Mouse (Mus musculus): ENCODE measurements at regions not wholly inside any gene's neighbourhood (a gene's known extent, or its start where the extent isn't known, plus 50 kb on each side); places are given as distances from the start of the nearest gene placed in this dataset.

GRCm38 (mm10) chr16:77422385-77423363 is 179.2 kb downstream of the Gm11146 start:
- no peak overlapping the region for H3K9ac ChIP-seq (replicated peaks; ENCODE audit: low read length)
- ATAC-seq (ENCODE audit: low FRiP score, low TSS enrichment), result no peak
- no peak overlapping the region for H3K4me2 ChIP-seq (replicated peaks; ENCODE audit: low read depth, low read length)
- 77% methylated on average over 12 of the region's 12 CpGs for WGBS
- H3K4me3 ChIP-seq (ENCODE audit: low read length), result no peak overlapping the region
- no peaks in the 10 kb centered on the region for H3K9me3 ChIP-seq (ENCODE audit: low read length)
- no peaks in the 10 kb centered on the region for H3K36me3 ChIP-seq (ENCODE audit: insufficient read depth, low read length)
- peaks cover 21% of the 10 kb centered on the region for H3K4me1 ChIP-seq (ENCODE audit: insufficient read depth, low read length)
- H3K27ac ChIP-seq (ENCODE audit: low read length), result no peak overlapping the region
- H3K27me3 ChIP-seq (ENCODE audit: insufficient read depth, low read length), result no peaks in the 10 kb centered on the region

- Histone ChIP-seq H3K27me3 (ENCODE audit: insufficient read depth, low read length) (no peaks in the 10 kb centered on the region), H3K27ac (ENCODE audit: low read length) (peak overlapping the region; percentile 53), H3K4me3 (ENCODE audit: low read length) (peak overlapping the region; percentile 36), H3K36me3 (ENCODE audit: insufficient read depth, low read length) (no peaks in the 10 kb centered on the region), H3K4me1 (ENCODE audit: insufficient read depth, low read length) (peaks cover 22% of the 10 kb centered on the region), H3K4me2 (replicated peaks; ENCODE audit: low read depth, low read length) (peak overlapping the region; percentile 54), H3K9ac (replicated peaks; ENCODE audit: low read length) (peak overlapping the region; percentile 44; the same call in 1 of the 2 replicates), H3K9me3 (ENCODE audit: low read length) (no peaks in the 10 kb centered on the region)
- ATAC-seq (ENCODE audit: low FRiP score, low TSS enrichment), result peak; percentile 97
- 10% methylated on average over 10 of the region's 10 CpGs for WGBS
Measured at GRCm38 (mm10) chr16:77421591-77422024, 180.3 kb downstream of the Gm11146 start.

- Histone ChIP-seq H3K9ac (replicated peaks; ENCODE audit: low read length) (no peak overlapping the region), H3K9me3 (ENCODE audit: low read length) (no peaks in the 10 kb centered on the region), H3K36me3 (ENCODE audit: insufficient read depth, low read length) (no peaks in the 10 kb centered on the region), H3K4me3 (ENCODE audit: low read length) (no peak overlapping the region), H3K27me3 (ENCODE audit: insufficient read depth, low read length) (no peaks in the 10 kb centered on the region), H3K27ac (ENCODE audit: low read length) (peak overlapping the region; percentile 53), H3K4me1 (ENCODE audit: insufficient read depth, low read length) (peaks cover 22% of the 10 kb centered on the region), H3K4me2 (replicated peaks; ENCODE audit: low read depth, low read length) (peak overlapping the region; percentile 54)
- 32% methylated on average over 6 of the region's 6 CpGs for WGBS
- ATAC-seq (ENCODE audit: low FRiP score, low TSS enrichment), result no peak
Measured at GRCm38 (mm10) chr16:77421001-77421400, 180.9 kb downstream of the Gm11146 start.

GRCm38 (mm10) chr16:77420136-77420860 is 181.6 kb downstream of the Gm11146 start:
- H3K4me1 ChIP-seq (ENCODE audit: insufficient read depth, low read length), result peaks cover 22% of the 10 kb centered on the region
- no peaks in the 10 kb centered on the region for H3K9me3 ChIP-seq (ENCODE audit: low read length)
- no peak overlapping the region for H3K4me2 ChIP-seq (replicated peaks; ENCODE audit: low read depth, low read length)
- no peak overlapping the region for H3K27ac ChIP-seq (ENCODE audit: low read length)
- H3K36me3 ChIP-seq (ENCODE audit: insufficient read depth, low read length), result no peaks in the 10 kb centered on the region
- H3K4me3 ChIP-seq (ENCODE audit: low read length), result no peak overlapping the region
- no peaks in the 10 kb centered on the region for H3K27me3 ChIP-seq (ENCODE audit: insufficient read depth, low read length)
- H3K9ac ChIP-seq (replicated peaks; ENCODE audit: low read length), result no peak overlapping the region
- ATAC-seq (ENCODE audit: low FRiP score, low TSS enrichment), result no peak
- WGBS, result 63% methylated on average over 8 of the region's 8 CpGs

- Histone ChIP-seq H3K4me2 (replicated peaks; ENCODE audit: low read depth, low read length) (no peak overlapping the region), H3K27me3 (ENCODE audit: insufficient read depth, low read length) (no peaks in the 10 kb centered on the region), H3K36me3 (ENCODE audit: insufficient read depth, low read length) (no peaks in the 10 kb centered on the region), H3K9ac (replicated peaks; ENCODE audit: low read length) (no peak overlapping the region), H3K27ac (ENCODE audit: low read length) (no peak overlapping the region), H3K4me3 (ENCODE audit: low read length) (no peak overlapping the region), H3K9me3 (ENCODE audit: low read length) (no peaks in the 10 kb centered on the region), H3K4me1 (ENCODE audit: insufficient read depth, low read length) (peaks cover 22% of the 10 kb centered on the region)
- no peak for ATAC-seq (ENCODE audit: low FRiP score, low TSS enrichment)
- WGBS, result 59% methylated on average over 4 of the region's 4 CpGs
Measured at GRCm38 (mm10) chr16:77419116-77419735, 182.7 kb downstream of the Gm11146 start.

- no peaks in the 10 kb centered on the region for H3K9me3 ChIP-seq (ENCODE audit: low read length)
- H3K4me2 ChIP-seq (replicated peaks; ENCODE audit: low read depth, low read length), result no peak overlapping the region
- no peak for ATAC-seq (ENCODE audit: low FRiP score, low TSS enrichment)
- no peaks in the 10 kb centered on the region for H3K27me3 ChIP-seq (ENCODE audit: insufficient read depth, low read length)
- H3K36me3 ChIP-seq (ENCODE audit: insufficient read depth, low read length), result no peaks in the 10 kb centered on the region
- no peak overlapping the region for H3K27ac ChIP-seq (ENCODE audit: low read length)
- H3K9ac ChIP-seq (replicated peaks; ENCODE audit: low read length), result no peak overlapping the region
- WGBS, result 84% methylated on average over 1 of the region's 1 CpGs
- H3K4me1 ChIP-seq (ENCODE audit: insufficient read depth, low read length), result peaks cover 22% of the 10 kb centered on the region
- no peak overlapping the region for H3K4me3 ChIP-seq (ENCODE audit: low read length)
Measured at GRCm38 (mm10) chr16:77418486-77418885, 183.4 kb downstream of the Gm11146 start.

- 17% methylated on average over 3 of the region's 3 CpGs for WGBS
- Histone ChIP-seq H3K9me3 (ENCODE audit: low read length) (no peaks in the 10 kb centered on the region), H3K9ac (replicated peaks; ENCODE audit: low read length) (no peak overlapping the region), H3K27ac (ENCODE audit: low read length) (no peak overlapping the region), H3K27me3 (ENCODE audit: insufficient read depth, low read length) (no peaks in the 10 kb centered on the region), H3K4me3 (ENCODE audit: low read length) (no peak overlapping the region), H3K36me3 (ENCODE audit: insufficient read depth, low read length) (no peaks in the 10 kb centered on the region), H3K4me1 (ENCODE audit: insufficient read depth, low read length) (peaks cover 22% of the 10 kb centered on the region), H3K4me2 (replicated peaks; ENCODE audit: low read depth, low read length) (no peak overlapping the region)
- ATAC-seq (ENCODE audit: low FRiP score, low TSS enrichment), result no peak
Measured at GRCm38 (mm10) chr16:77417791-77418190, 184.1 kb downstream of the Gm11146 start.

- Histone ChIP-seq H3K27ac (ENCODE audit: low read length) (no peak overlapping the region), H3K9ac (replicated peaks; ENCODE audit: low read length) (no peak overlapping the region), H3K4me2 (replicated peaks; ENCODE audit: low read depth, low read length) (no peak overlapping the region), H3K27me3 (ENCODE audit: insufficient read depth, low read length) (no peaks in the 10 kb centered on the region), H3K4me3 (ENCODE audit: low read length) (no peak overlapping the region), H3K36me3 (ENCODE audit: insufficient read depth, low read length) (no peaks in the 10 kb centered on the region), H3K4me1 (ENCODE audit: insufficient read depth, low read length) (0 out of 2 replicates have a peak, but pooled peaks cover 2% of the 10 kb centered on the region), H3K9me3 (ENCODE audit: low read length) (no peaks in the 10 kb centered on the region)
- no peak for ATAC-seq (ENCODE audit: low FRiP score, low TSS enrichment)
- WGBS, result 25% methylated on average over 1 of the region's 1 CpGs
Measured at GRCm38 (mm10) chr16:77414562-77414961, 187.3 kb downstream of the Gm11146 start.

GRCm38 (mm10) chr16:77409168-77409567 is 192.7 kb downstream of the Gm11146 start:
- no peaks in the 10 kb centered on the region for H3K9me3 ChIP-seq (ENCODE audit: low read length)
- H3K4me2 ChIP-seq (replicated peaks; ENCODE audit: low read depth, low read length), result no peak overlapping the region
- no peaks in the 10 kb centered on the region for H3K36me3 ChIP-seq (ENCODE audit: insufficient read depth, low read length)
- no peak overlapping the region for H3K9ac ChIP-seq (replicated peaks; ENCODE audit: low read length)
- ATAC-seq (ENCODE audit: low FRiP score, low TSS enrichment), result no peak
- H3K4me1 ChIP-seq (ENCODE audit: insufficient read depth, low read length), result 0 out of 2 replicates have a peak, but pooled peaks cover 5% of the 10 kb centered on the region
- no peak overlapping the region for H3K4me3 ChIP-seq (ENCODE audit: low read length)
- whole genome bisulfite sequencing, result 89% methylated on average over 7 of the region's 7 CpGs
- no peak overlapping the region for H3K27ac ChIP-seq (ENCODE audit: low read length)
- no peaks in the 10 kb centered on the region for H3K27me3 ChIP-seq (ENCODE audit: insufficient read depth, low read length)

Measured in kidney, embryonic 16.5 days (tissue).